Mouse (Mus musculus): ENCODE measurements around the gene Pip4k2a. TPM values are rescaled to one million over a fixed set of nuclear protein-coding genes. Genes with fewer than 3 reads are reported as not detected.

The Pip4k2a gene
- 12.0 and 12.8 TPM in 2 replicates for polyA plus RNA-seq (2015; fragmentation: Nextera tagmentation; extraction: Ambion mirVana)

- peak; percentile 95 for ATAC-seq
- Histone ChIP-seq H3K4me2 (replicated peaks; ENCODE audit: low read depth) (peak within 1 kb of the TSS; percentile 86), H3K4me1 (replicated peaks; ENCODE audit: control insufficient read depth, insufficient read depth, low read length) (no peaks in the 10 kb centered on the region), H3K9me3 (ENCODE audit: control insufficient read depth) (no peaks in the 10 kb centered on the region), H3K27ac (ENCODE audit: low read depth, low read length) (peak within 1 kb of the TSS; percentile 76), H3K4me3 (ENCODE audit: low read depth, low read length) (peak within 1 kb of the TSS; percentile 63), H3K27me3 (replicated peaks; ENCODE audit: control insufficient read depth, insufficient read depth, low read length) (no peaks in the 10 kb centered on the region; the same call in 1 of the 2 replicates), H3K36me3 (ENCODE audit: control insufficient read depth, insufficient read depth) (no peaks in the 10 kb centered on the region), H3K9ac (ENCODE audit: low read depth, low read length) (peak within 1 kb of the TSS; percentile 59)
- WGBS: under 1% methylated on average over 59 of the region's 66 CpGs
- no peak for TF ChIP-seq CTCF (IDR thresholded peaks at IDR 0.05; ENCODE audit: low read depth)
These were observed at the start of gene Pip4k2a, which contains the start of gene 4930426L09Rik for GRCm38 (mm10) chr2:18998054-18998478. Gene Pip4k2a (minus strand): TSS chr2:18998126. Gene 4930426L09Rik (plus strand): TSS chr2:18998343.

GRCm38 (mm10) chr2:19037907-19038570 lies 40.1 kb upstream of the Pip4k2a start:
- 50% methylated on average over 4 of the region's 4 CpGs for WGBS
- ATAC-seq: no peak
- H3K4me3 ChIP-seq (ENCODE audit: low read depth, low read length): no peak overlapping the region

GRCm38 (mm10) chr2:19037430-19037829 lies 39.5 kb upstream of the Pip4k2a start:
- no peaks in the 10 kb centered on the region for H3K27me3 ChIP-seq (replicated peaks; ENCODE audit: control insufficient read depth, insufficient read depth, low read length)
- H3K36me3 ChIP-seq (ENCODE audit: control insufficient read depth, insufficient read depth): no peaks in the 10 kb centered on the region
- no peak overlapping the region for H3K27ac ChIP-seq (ENCODE audit: low read depth, low read length)
- H3K9me3 ChIP-seq (ENCODE audit: control insufficient read depth): no peaks in the 10 kb centered on the region
- no peak overlapping the region for H3K4me3 ChIP-seq (ENCODE audit: low read depth, low read length)
- no peak overlapping the region for H3K4me2 ChIP-seq (replicated peaks; ENCODE audit: low read depth)
- H3K4me1 ChIP-seq (replicated peaks; ENCODE audit: control insufficient read depth, insufficient read depth, low read length): no peaks in the 10 kb centered on the region
- TF ChIP-seq CTCF (IDR thresholded peaks at IDR 0.05; ENCODE audit: low read depth): no peak
- 43% methylated on average over 4 of the region's 4 CpGs for WGBS
- no peak overlapping the region for H3K9ac ChIP-seq (ENCODE audit: low read depth, low read length)
- no peak for ATAC-seq

More at GRCm38 (mm10) chr2:19037907-19038570, 40.1 kb upstream of the Pip4k2a start:
- Histone ChIP-seq H3K36me3 (ENCODE audit: control insufficient read depth, insufficient read depth) (no peaks in the 10 kb centered on the region), H3K27ac (ENCODE audit: low read depth, low read length) (no peak overlapping the region), H3K9ac (ENCODE audit: low read depth, low read length) (no peak overlapping the region), H3K9me3 (ENCODE audit: control insufficient read depth) (no peaks in the 10 kb centered on the region), H3K27me3 (replicated peaks; ENCODE audit: control insufficient read depth, insufficient read depth, low read length) (no peaks in the 10 kb centered on the region), H3K4me1 (replicated peaks; ENCODE audit: control insufficient read depth, insufficient read depth, low read length) (no peaks in the 10 kb centered on the region), H3K4me2 (replicated peaks; ENCODE audit: low read depth) (no peak overlapping the region)
- TF ChIP-seq CTCF (IDR thresholded peaks at IDR 0.05; ENCODE audit: low read depth): no peak

GRCm38 (mm10) chr2:19024807-19025206 lies 26.9 kb upstream of the Pip4k2a start:
- no peaks in the 10 kb centered on the region for H3K4me1 ChIP-seq (replicated peaks; ENCODE audit: control insufficient read depth, insufficient read depth, low read length)
- no peaks in the 10 kb centered on the region for H3K27me3 ChIP-seq (replicated peaks; ENCODE audit: control insufficient read depth, insufficient read depth, low read length)
- H3K4me2 ChIP-seq (replicated peaks; ENCODE audit: low read depth): no peak overlapping the region
- H3K27ac ChIP-seq (ENCODE audit: low read depth, low read length): no peak overlapping the region
- no peak for ATAC-seq
- no peak overlapping the region for H3K4me3 ChIP-seq (ENCODE audit: low read depth, low read length)
- TF ChIP-seq CTCF (IDR thresholded peaks at IDR 0.05; ENCODE audit: low read depth): no peak
- 54% methylated on average over 2 of the region's 2 CpGs for WGBS
- no peaks in the 10 kb centered on the region for H3K9me3 ChIP-seq (ENCODE audit: control insufficient read depth)
- no peak overlapping the region for H3K9ac ChIP-seq (ENCODE audit: low read depth, low read length)
- H3K36me3 ChIP-seq (ENCODE audit: control insufficient read depth, insufficient read depth): no peaks in the 10 kb centered on the region

GRCm38 (mm10) chr2:19018034-19018433 lies 20.1 kb upstream of the Pip4k2a start:
- no peak overlapping the region for H3K4me3 ChIP-seq (ENCODE audit: low read depth, low read length)
- no peak overlapping the region for H3K27ac ChIP-seq (ENCODE audit: low read depth, low read length)
- no peak overlapping the region for H3K9ac ChIP-seq (ENCODE audit: low read depth, low read length)
- no peaks in the 10 kb centered on the region for H3K4me1 ChIP-seq (replicated peaks; ENCODE audit: control insufficient read depth, insufficient read depth, low read length)
- H3K36me3 ChIP-seq (ENCODE audit: control insufficient read depth, insufficient read depth): no peaks in the 10 kb centered on the region
- H3K27me3 ChIP-seq (replicated peaks; ENCODE audit: control insufficient read depth, insufficient read depth, low read length): no peaks in the 10 kb centered on the region
- no peak overlapping the region for H3K4me2 ChIP-seq (replicated peaks; ENCODE audit: low read depth)
- no peak for ATAC-seq
- WGBS: 56% methylated on average over 2 of the region's 2 CpGs
- TF ChIP-seq CTCF (IDR thresholded peaks at IDR 0.05; ENCODE audit: low read depth): no peak
- no peaks in the 10 kb centered on the region for H3K9me3 ChIP-seq (ENCODE audit: control insufficient read depth)

GRCm38 (mm10) chr2:19016839-19017238 lies 18.9 kb upstream of the Pip4k2a start:
- ATAC-seq: no peak
- no peak overlapping the region for H3K4me2 ChIP-seq (replicated peaks; ENCODE audit: low read depth)
- H3K27ac ChIP-seq (ENCODE audit: low read depth, low read length): no peak overlapping the region
- no peaks in the 10 kb centered on the region for H3K9me3 ChIP-seq (ENCODE audit: control insufficient read depth)
- no peak for TF ChIP-seq CTCF (IDR thresholded peaks at IDR 0.05; ENCODE audit: low read depth)
- 32% methylated on average over 1 of the region's 1 CpGs for WGBS
- no peaks in the 10 kb centered on the region for H3K36me3 ChIP-seq (ENCODE audit: control insufficient read depth, insufficient read depth)
- H3K27me3 ChIP-seq (replicated peaks; ENCODE audit: control insufficient read depth, insufficient read depth, low read length): no peaks in the 10 kb centered on the region
- H3K4me1 ChIP-seq (replicated peaks; ENCODE audit: control insufficient read depth, insufficient read depth, low read length): no peaks in the 10 kb centered on the region
- no peak overlapping the region for H3K9ac ChIP-seq (ENCODE audit: low read depth, low read length)
- H3K4me3 ChIP-seq (ENCODE audit: low read depth, low read length): no peak overlapping the region

Measured in intestine, postnatal 0 days (tissue).